Mouse (Mus musculus) thymus, adult 2 months (tissue): ENCODE results near the gene Astn1. TPM values are rescaled to one million over a fixed set of nuclear protein-coding genes. Genes with fewer than 3 reads are reported as not detected.

Source experiments
- DNase-seq: peaks from one replicate; pipeline ENCODE4 v3.0.0; 2021
- H3K27ac ChIP-seq: fragments of 200-500 bp; 2 replicates; pipeline ENCODE4 v1.5.1; 2012; ENCODE audit warnings: low read length, control low read depth; ENCODE audit not compliant: control insufficient read depth, insufficient read depth
- H3K27me3 ChIP-seq: fragments of 200-500 bp; 2 replicates; pipeline ENCODE4 v1.6.1; 2012; ENCODE audit warnings: mild to moderate bottlenecking, low read length, moderate library complexity, mixed read lengths; ENCODE audit not compliant: control insufficient read depth, insufficient read depth
- H3K36me3 ChIP-seq: fragments of 200-500 bp; 2 replicates; pipeline ENCODE4 v1.6.1; 2012; ENCODE audit warnings: mild to moderate bottlenecking, low read length, moderate library complexity; ENCODE audit not compliant: control insufficient read depth, insufficient read depth
- H3K4me1 ChIP-seq: fragments of 200-500 bp; replicated peaks from 2 replicates; pipeline ENCODE4 v1.6.1; 2012; ENCODE audit warnings: low read length; ENCODE audit not compliant: control insufficient read depth, insufficient read depth
- H3K4me3 ChIP-seq: fragments of 200-500 bp; 2 replicates; pipeline ENCODE4 v1.5.1; 2012; ENCODE audit warnings: mild to moderate bottlenecking, low read length, control low read depth, moderate library complexity; ENCODE audit not compliant: control insufficient read depth, insufficient read depth
- CTCF ChIP-seq: fragments of 200-500 bp; IDR thresholded peaks from 2 replicates; pipeline ENCODE4 v1.5.1; 2012; ENCODE audit warnings: mild to moderate bottlenecking, control low read depth, low read length, moderate library complexity, borderline replicate concordance; ENCODE audit not compliant: control insufficient read depth, poor library complexity, insufficient read depth; ENCODE audit errors: extremely low read depth
- POLR2A ChIP-seq: fragments of 200-500 bp; IDR thresholded peaks from 2 replicates; pipeline ENCODE4 v1.6.1; 2012; ENCODE audit warnings: mild to moderate bottlenecking, low read length, control low read depth, moderate library complexity; ENCODE audit not compliant: control insufficient read depth, poor library complexity, insufficient read depth; ENCODE audit errors: extremely low read depth
- WGBS: fragments of 180-500 bp; shearing (Covaris S2); methylation state at CpG from one replicate; pipeline ENCODE4 v1.1.7; 2018; 5-methylcytosine and 5-hydroxymethylcytosine counted together
- polyA plus RNA-seq: library from polyadenylated mRNA; depleted of rRNA; stranded (reverse); fragments of >200 nt; gene quantifications from 2 replicates; pipeline ENCODE4 v1.2.3, GENCODE M21; 2012

Gene Astn1
- polyA plus RNA-seq, 1 experiment = 0.19 TPM

GRCm38 (mm10) chr1:158355177-158356050 is 6.7 kb upstream of the Astn1 start:
- TF ChIP-seq POLR2A = no peak
- no peak for TF ChIP-seq CTCF
- WGBS = 15% methylated on average over 28 of the region's 28 CpGs
- Histone ChIP-seq H3K36me3 (no peaks in the 10 kb centered on the region), H3K4me3 (no peak overlapping the region), H3K4me1 (no peaks in the 10 kb centered on the region), H3K27me3 (no peaks in the 10 kb centered on the region), H3K27ac (no peak overlapping the region)
- DNase-seq = no peak

- 4% methylated on average over 30 of the region's 30 CpGs for WGBS
- no peaks in the 10 kb centered on the region for H3K27me3 ChIP-seq
- no peaks in the 10 kb centered on the region for H3K36me3 ChIP-seq
- no peak for TF ChIP-seq POLR2A
- TF ChIP-seq CTCF = no peak
- H3K4me1 ChIP-seq = no peaks in the 10 kb centered on the region
- DNase-seq = peak; percentile 4
- H3K4me3 ChIP-seq = no peak within 1 kb of the TSS
- no peak within 1 kb of the TSS for H3K27ac ChIP-seq
Observed at GRCm38 (mm10) chr1:158356051-158356461, 6.0 kb upstream of the Astn1 start, which contains the start of gene Brinp2. Gene Brinp2 (minus strand): TSS chr1:158356326.

GRCm38 (mm10) chr1:158362292-158363101 is 424 bp downstream of the Astn1 start:
- Histone ChIP-seq H3K27ac (no peak overlapping the region), H3K4me1 (no peaks in the 10 kb centered on the region), H3K27me3 (no peaks in the 10 kb centered on the region), H3K4me3 (no peak overlapping the region), H3K36me3 (no peaks in the 10 kb centered on the region)
- WGBS = 8% methylated on average over 33 of the region's 37 CpGs
- no peak for DNase-seq
- TF ChIP-seq POLR2A (no peak), CTCF (no peak)

GRCm38 (mm10) chr1:158364461-158364860 is 2.4 kb downstream of the Astn1 start:
- Histone ChIP-seq H3K27ac (no peak overlapping the region), H3K36me3 (no peaks in the 10 kb centered on the region), H3K4me1 (no peaks in the 10 kb centered on the region), H3K4me3 (no peak overlapping the region), H3K27me3 (no peaks in the 10 kb centered on the region)
- no peak for DNase-seq
- WGBS = 79% methylated on average over 1 of the region's 1 CpGs
- TF ChIP-seq POLR2A (no peak), CTCF (no peak)

- Histone ChIP-seq H3K4me1 (no peaks in the 10 kb centered on the region), H3K36me3 (no peaks in the 10 kb centered on the region), H3K27ac (no peak overlapping the region), H3K4me3 (no peak overlapping the region), H3K27me3 (no peaks in the 10 kb centered on the region)
- DNase-seq = no peak
- TF ChIP-seq POLR2A (no peak), CTCF (no peak)
- WGBS = 84% methylated on average over 6 of the region's 6 CpGs
Observed at GRCm38 (mm10) chr1:158382277-158382676, 20.2 kb downstream of the Astn1 start.

- WGBS = 87% methylated on average over 3 of the region's 3 CpGs
- H3K27ac ChIP-seq = no peak overlapping the region
Observed at GRCm38 (mm10) chr1:158383210-158383609, 21.1 kb downstream of the Astn1 start.

More at GRCm38 (mm10) chr1:158383210-158383609, 21.1 kb downstream of the Astn1 start:
- Histone ChIP-seq H3K27me3 (no peaks in the 10 kb centered on the region), H3K4me3 (no peak overlapping the region), H3K36me3 (no peaks in the 10 kb centered on the region), H3K4me1 (no peaks in the 10 kb centered on the region)
- no peak for DNase-seq
- TF ChIP-seq CTCF (no peak), POLR2A (no peak)
